Mouse (Mus musculus) lung, embryonic 14.5 days (tissue): ENCODE results near the gene Ctrb1. TPM values are rescaled to one million over a fixed set of nuclear protein-coding genes. Genes with fewer than 3 reads are reported as not detected.

Experiments
- ATAC-seq: fragments of 200-750 bp; cut with Nextera tagmentation; 2 replicates; pipeline ENCODE4 v1.8.0; 2017; ENCODE audit warnings: mild to moderate bottlenecking, moderate TSS enrichment, moderate library complexity; ENCODE audit not compliant: insufficient read depth
- DNase-seq: peaks from one replicate; pipeline ENCODE4 v3.0.0-alpha.2; 2015
- H3K27ac ChIP-seq: fragments of 300-500 bp; sonication (generic); 2 replicates; pipeline ENCODE4 v1.5.1; 2014; ENCODE audit warnings: low read depth, mild to moderate bottlenecking, moderate library complexity
- H3K27me3 ChIP-seq: fragments of 300-500 bp; sonication (generic); 2 replicates; pipeline ENCODE4 v1.6.1; 2014; ENCODE audit warnings: low read length, control low read depth; ENCODE audit not compliant: insufficient read depth
- H3K36me3 ChIP-seq: fragments of 300-500 bp; sonication (generic); 2 replicates; pipeline ENCODE4 v1.6.1; 2014; ENCODE audit warnings: control low read depth; ENCODE audit not compliant: insufficient read depth
- H3K4me1 ChIP-seq: fragments of 300-500 bp; sonication (generic); 2 replicates; pipeline ENCODE4 v1.6.1; 2014; ENCODE audit warnings: antibody characterized with exemption, control low read depth; ENCODE audit not compliant: insufficient read depth
- H3K4me2 ChIP-seq: fragments of 300-500 bp; sonication (generic); 2 replicates; pipeline ENCODE4 v1.6.1; 2014; ENCODE audit warnings: mild to moderate bottlenecking
- H3K4me3 ChIP-seq: fragments of 300-500 bp; sonication (generic); 2 replicates; pipeline ENCODE4 v1.5.1; 2014; ENCODE audit warnings: low read depth, low read length
- H3K9ac ChIP-seq: fragments of 300-500 bp; sonication (generic); 2 replicates; pipeline ENCODE4 v1.6.1; 2014
- H3K9me3 ChIP-seq: fragments of 300-500 bp; sonication (generic); 2 replicates; pipeline ENCODE4 v1.6.1; 2016; ENCODE audit warnings: low read depth, low read length, control low read depth
- CTCF ChIP-seq: IDR thresholded peaks from 2 replicates; pipeline ENCODE4 v1.5.1; 2016; ENCODE audit warnings: antibody characterized with exemption, low read depth
- WGBS: fragments of 180-500 bp; shearing (Covaris S2); extraction: QIAGEN DNeasy Blood & Tissue Kit; methylation state at CpG from one replicate; pipeline ENCODE4 v1.1.7; 2014; 5-methylcytosine and 5-hydroxymethylcytosine counted together
- polyA plus RNA-seq: library from polyadenylated mRNA; unstranded; fragments of >200 nt; fragmentation: Nextera tagmentation; extraction: Ambion mirVana; gene quantifications from 2 replicates; pipeline ENCODE4 v1.2.1, GENCODE M21; 2014

The Ctrb1 gene
- polyA plus RNA-seq, 1 experiment from 2014 or later, result not detected

DNA sequence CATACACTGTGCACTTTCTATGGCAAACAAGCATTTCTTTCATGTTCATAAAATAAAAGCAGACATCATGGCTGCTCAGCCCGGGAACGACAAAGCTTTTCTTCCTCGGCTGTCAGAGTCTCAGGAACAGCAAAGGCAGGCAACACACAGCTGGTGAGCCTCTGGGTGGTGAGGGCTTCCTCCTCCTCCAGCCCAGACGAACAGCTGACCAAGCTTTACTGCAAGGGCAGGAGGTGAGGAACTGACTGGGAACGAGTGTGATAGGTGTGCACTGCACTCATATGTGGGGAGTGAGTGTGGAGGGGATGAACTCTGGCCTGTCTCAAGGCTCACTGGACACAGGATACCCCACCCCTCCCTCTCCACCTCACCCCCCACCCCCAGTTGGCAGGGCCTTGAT lies 28.1 kb upstream of the Ctrb1 start:
- no peak for ATAC-seq

GRCm38 (mm10) chr8:111717866-111718265 lies 27.1 kb upstream of the Ctrb1 start:
- TF ChIP-seq CTCF, result peak; percentile 58
- 0 out of 2 replicates have a peak overlapping the region, but pooled peaks have one; percentile 10 for H3K4me2 ChIP-seq
- peak; percentile 53 for DNase-seq
- no peak overlapping the region for H3K4me3 ChIP-seq
- peaks cover 19% of the 10 kb centered on the region for H3K4me1 ChIP-seq
- peak overlapping the region; percentile 96 for H3K27ac ChIP-seq
- no peaks in the 10 kb centered on the region for H3K9me3 ChIP-seq
- no peaks in the 10 kb centered on the region for H3K27me3 ChIP-seq
- H3K36me3 ChIP-seq, result peaks cover 66% of the 10 kb centered on the region
- ATAC-seq, result no peak
- 47% methylated on average over 6 of the region's 6 CpGs for WGBS
- H3K9ac ChIP-seq, result peak overlapping the region; percentile 53

More for the DNA sequence above, 28.1 kb upstream of the Ctrb1 start:
- Histone ChIP-seq H3K36me3 (peaks cover 55% of the 10 kb centered on the region), H3K27me3 (no peaks in the 10 kb centered on the region), H3K9me3 (no peaks in the 10 kb centered on the region), H3K27ac (peak overlapping the region; percentile 3), H3K4me3 (no peak overlapping the region), H3K9ac (no peak overlapping the region), H3K4me1 (peaks cover 19% of the 10 kb centered on the region), H3K4me2 (no peak overlapping the region)
- DNase-seq, result no peak
- WGBS, result 45% methylated on average over 5 of the region's 5 CpGs
- no peak for TF ChIP-seq CTCF

- H3K4me1 ChIP-seq, result peaks cover 19% of the 10 kb centered on the region
- no peak for ATAC-seq
- H3K4me2 ChIP-seq, result 0 out of 2 replicates have a peak overlapping the region, but pooled peaks have one; percentile 12
- peaks cover 70% of the 10 kb centered on the region for H3K36me3 ChIP-seq
- H3K27me3 ChIP-seq, result no peaks in the 10 kb centered on the region
- no peak for DNase-seq
- peak overlapping the region; percentile 53 for H3K9ac ChIP-seq
- TF ChIP-seq CTCF, result no peak
- H3K27ac ChIP-seq, result peak overlapping the region; percentile 96
- H3K9me3 ChIP-seq, result no peaks in the 10 kb centered on the region
- no peak overlapping the region for H3K4me3 ChIP-seq
- WGBS, result 86% methylated on average over 4 of the region's 4 CpGs
Observed at GRCm38 (mm10) chr8:111717488-111717792, 26.6 kb upstream of the Ctrb1 start.

DNA sequence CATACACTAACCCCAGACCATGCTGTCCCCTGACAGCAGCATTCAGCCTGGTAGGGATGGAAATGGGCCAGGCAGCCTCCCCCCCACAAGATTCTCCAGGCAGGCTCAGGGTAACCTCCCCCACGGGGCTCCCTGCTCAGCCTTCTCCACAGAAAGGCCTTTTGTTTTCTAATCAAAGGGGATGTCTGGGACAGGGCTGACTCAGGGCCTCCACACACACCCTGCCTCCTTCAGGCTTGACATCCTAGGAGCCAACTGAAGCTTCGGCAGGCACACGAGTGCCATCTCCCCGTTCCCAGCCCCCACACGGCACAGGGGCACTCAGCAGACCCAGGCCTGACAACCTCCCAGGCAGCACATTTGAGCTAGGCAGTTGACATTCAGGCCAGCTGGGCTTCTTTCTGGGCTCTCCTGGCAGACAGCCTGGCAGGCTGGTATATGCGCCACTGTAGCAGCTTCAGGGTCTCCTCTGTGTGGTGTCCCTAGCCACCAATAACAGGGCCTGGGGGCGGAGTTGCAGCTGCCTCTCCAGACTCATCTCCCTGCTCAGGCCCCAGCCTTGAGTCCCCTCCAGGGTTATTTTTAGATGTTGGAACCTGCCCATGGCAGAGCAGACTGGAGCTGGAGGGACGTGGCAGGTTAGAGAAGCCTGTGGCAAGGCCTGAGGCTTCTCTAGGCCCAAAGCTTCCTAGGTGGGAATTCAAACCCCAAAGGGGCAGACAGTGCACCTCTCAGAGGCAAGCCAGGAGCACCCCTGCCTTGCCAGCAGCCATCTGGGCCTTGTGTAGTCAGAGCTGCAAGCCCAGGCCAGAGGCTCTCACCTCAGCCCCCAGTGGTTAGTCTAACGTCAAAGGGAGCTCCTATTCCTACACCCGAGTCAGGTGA lies 26.0 kb upstream of the Ctrb1 start:
- Histone ChIP-seq H3K9me3 (no peaks in the 10 kb centered on the region), H3K36me3 (peaks cover 76% of the 10 kb centered on the region), H3K4me2 (0 out of 2 replicates have a peak overlapping the region, but pooled peaks have one; percentile 12), H3K9ac (peak overlapping the region; percentile 53), H3K27ac (peak overlapping the region; percentile 96), H3K4me3 (no peak overlapping the region), H3K27me3 (no peaks in the 10 kb centered on the region), H3K4me1 (peaks cover 19% of the 10 kb centered on the region)
- WGBS, result 45% methylated on average over 10 of the region's 10 CpGs
- TF ChIP-seq CTCF, result no peak
- DNase-seq (peak; percentile 81), ATAC-seq (peak; percentile 75)

GRCm38 (mm10) chr8:111715514-111715913 lies 24.7 kb upstream of the Ctrb1 start:
- DNase-seq (no peak), ATAC-seq (no peak)
- 85% methylated on average over 13 of the region's 13 CpGs for WGBS
- Histone ChIP-seq H3K4me2 (no peak overlapping the region), H3K9me3 (no peaks in the 10 kb centered on the region), H3K4me1 (peaks cover 19% of the 10 kb centered on the region), H3K4me3 (no peak overlapping the region), H3K9ac (no peak overlapping the region), H3K27ac (no peak overlapping the region; the same call in 1 of the 2 replicates), H3K27me3 (no peaks in the 10 kb centered on the region), H3K36me3 (peaks cover 82% of the 10 kb centered on the region)
- TF ChIP-seq CTCF, result peak; percentile 14; the same call in 1 of the 2 replicates

GRCm38 (mm10) chr8:111714295-111714694 lies 23.5 kb upstream of the Ctrb1 start:
- peaks cover 82% of the 10 kb centered on the region for H3K36me3 ChIP-seq
- H3K4me2 ChIP-seq, result no peak overlapping the region

GRCm38 (mm10) chr8:111713817-111714216 lies 23.0 kb upstream of the Ctrb1 start:
- H3K27me3 ChIP-seq, result no peaks in the 10 kb centered on the region
- DNase-seq (no peak), ATAC-seq (no peak)
- no peak overlapping the region for H3K4me3 ChIP-seq
- H3K9me3 ChIP-seq, result no peaks in the 10 kb centered on the region
- TF ChIP-seq CTCF, result peak; percentile 19; the same call in 1 of the 2 replicates
- H3K27ac ChIP-seq, result no peak overlapping the region
- no peak overlapping the region for H3K9ac ChIP-seq
- peaks cover 86% of the 10 kb centered on the region for H3K36me3 ChIP-seq
- H3K4me1 ChIP-seq, result peaks cover 16% of the 10 kb centered on the region
- WGBS, result 92% methylated on average over 25 of the region's 25 CpGs
- no peak overlapping the region for H3K4me2 ChIP-seq

More at GRCm38 (mm10) chr8:111714295-111714694, 23.5 kb upstream of the Ctrb1 start:
- Histone ChIP-seq H3K4me1 (peaks cover 19% of the 10 kb centered on the region), H3K27ac (no peak overlapping the region), H3K4me3 (no peak overlapping the region), H3K27me3 (no peaks in the 10 kb centered on the region), H3K9ac (no peak overlapping the region), H3K9me3 (no peaks in the 10 kb centered on the region)
- DNase-seq (no peak), ATAC-seq (no peak)
- TF ChIP-seq CTCF, result no peak
- 88% methylated on average over 12 of the region's 12 CpGs for WGBS
